Mouse (Mus musculus) monocyte, adult 59 days (primary cell): Measurements from ENCODE around the gene Myh11. TPM values are rescaled to one million over a fixed set of nuclear protein-coding genes. Genes with fewer than 3 reads are reported as not detected.

Source experiments
- total RNA-seq, 2 experiments: library from RNA; stranded (reverse); gene quantifications; one replicate each; pipeline ENCODE4 v1.2.4; 2023

Gene Myh11
- total RNA-seq = under 1 TPM in 1 of 2 experiments, not detected in 1; 0.24 TPM

DNA sequence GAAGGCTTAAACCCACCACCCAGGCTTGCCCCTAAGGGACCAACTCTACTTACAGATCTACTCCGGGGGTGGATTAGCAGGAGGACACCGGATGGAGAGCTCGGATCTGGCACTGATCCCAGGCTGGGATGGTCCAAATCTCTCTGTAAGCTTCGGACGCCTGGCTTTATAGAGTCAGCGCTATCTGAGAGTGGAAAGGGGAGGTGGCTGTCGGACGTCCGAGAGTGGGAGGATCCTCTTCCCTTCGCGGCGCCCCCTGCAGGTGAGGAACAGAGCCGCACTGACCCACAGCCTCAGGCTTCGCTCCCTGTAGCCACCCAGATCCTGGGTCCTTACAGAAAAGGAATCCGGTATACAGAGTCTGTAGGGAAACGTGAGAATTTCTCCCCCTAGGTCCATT lies at the start of gene Myh11:
Gene Myh11 (minus strand): TSS at position 150 of the 400 bp plus-strand sequence.

DNA sequence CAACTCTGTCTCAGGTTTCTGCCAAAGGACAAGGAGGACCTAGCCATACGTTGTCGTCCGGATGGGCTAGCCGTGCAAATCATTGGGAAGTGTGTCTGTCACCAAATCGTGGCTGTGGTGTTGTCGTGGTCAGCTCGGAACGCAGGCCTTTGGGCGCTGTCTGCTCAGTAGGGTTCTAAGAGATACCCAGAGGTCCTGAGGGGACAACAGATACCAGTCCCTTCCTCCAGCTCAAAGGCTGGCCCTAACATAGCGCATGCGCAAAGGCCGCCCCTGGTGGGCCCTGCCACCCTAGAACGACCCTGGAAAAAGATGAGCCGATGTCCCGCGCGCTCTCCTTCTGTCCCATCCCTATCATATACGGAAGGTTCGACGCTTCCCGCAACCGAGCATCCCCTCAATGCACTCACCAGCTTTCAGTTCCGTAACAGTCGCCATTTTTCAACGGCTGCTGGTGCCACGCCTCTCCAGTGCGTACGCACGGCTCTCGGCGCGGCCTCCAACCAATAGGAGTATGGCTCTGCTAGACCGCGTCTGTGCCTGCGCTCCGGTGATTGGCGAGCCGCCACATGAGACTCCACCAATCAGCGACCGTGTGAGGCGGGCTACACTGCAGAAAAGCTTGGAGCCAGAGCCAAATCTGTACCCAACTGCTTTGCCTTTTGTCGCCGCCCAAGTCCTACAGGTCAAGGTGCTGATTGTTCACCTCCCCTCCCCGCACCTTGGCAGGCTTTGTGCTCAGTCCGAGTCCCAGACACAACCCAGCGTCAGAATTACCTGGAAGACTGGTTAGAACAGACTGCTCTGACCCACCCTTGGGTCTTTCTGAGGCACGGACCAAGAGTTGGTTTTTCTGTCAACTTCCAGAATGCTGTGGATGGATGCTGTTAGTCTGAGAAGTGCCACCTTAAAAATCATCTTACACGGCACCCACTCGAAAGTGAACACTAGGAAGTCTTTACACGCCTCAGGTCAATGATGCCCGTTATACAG lies 26.0 kb upstream of the Myh11 start, which contains the start of gene Fopnl:
Gene Fopnl (minus strand): TSS at position 522 of the 993 bp plus-strand sequence.

GRCm38 (mm10) chr16:14162988-14163416 lies 128.2 kb downstream of the Myh11 start, which contains the start of the genes Nde1 and Marf1:
TSS of gene Nde1 (plus strand) at chr16:14163275.
TSS of gene Marf1 (minus strand) at chr16:14163351.

Other genes starting within 250 kb of the Myh11 start
- 10 to 100 TPM; 32.7 to 33.0 TPM for gene Nde1, start 128.1 kb downstream of the Myh11 start, total RNA-seq
- gene Marf1, start 128.0 kb downstream of the Myh11 start, total RNA-seq = 10 to 100 TPM; 44.8 to 45.5 TPM
- gene Fopnl, start 26.0 kb upstream of the Myh11 start, total RNA-seq = 10 to 100 TPM; 17.6 to 20.3 TPM
- 10 to 100 TPM; 60.6 to 62.5 TPM for gene Abcc1, start 70.2 kb upstream of the Myh11 start, total RNA-seq